Comparison of ENCODE assay signal across 20 mouse cellular contexts in the genomic region with DNA sequence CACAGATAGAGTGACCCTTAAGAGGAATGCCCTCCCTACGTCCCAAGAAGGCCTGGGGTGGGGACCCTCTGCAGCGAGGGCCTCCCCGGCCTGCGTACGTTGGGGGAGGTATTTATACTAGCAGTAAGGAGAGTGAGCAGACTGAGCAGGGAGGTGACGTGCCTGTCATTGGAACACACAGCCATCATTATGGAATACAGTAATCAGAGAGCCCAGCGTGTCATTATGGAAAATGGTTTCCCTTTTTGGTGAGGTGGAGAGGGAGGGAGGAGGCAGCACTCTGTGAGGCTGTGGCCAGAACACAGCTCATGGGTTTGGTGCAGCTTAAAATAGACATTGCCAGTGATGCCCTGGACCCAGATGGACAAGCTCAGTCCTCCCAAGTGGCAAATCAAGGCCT. TPM values are rescaled to one million over a fixed set of nuclear protein-coding genes. Genes with fewer than 3 reads are reported as not detected.
DNase-seq lines count a peak whose midpoint lies in the region; ATAC-seq and TF ChIP-seq lines count a peak whose summit lies in the region.
"Had no signal": no experiment of that assay in that cellular context is flagged by ENCODE, and none has a peak within 500 bp of the region (broad histone marks: within the 10 kb centered on the region; RNA-seq: fewer than 3 reads in every experiment).

No protein-coding gene starts in this region.

- 0 out of 2 replicates have a peak, but pooled peaks cover 6% of the 10 kb centered on the region for H3K27me3 ChIP-seq in embryonic facial prominence, embryonic 14.5 days (replicated peaks; ENCODE audit: control insufficient read depth, insufficient read depth, low read length)
- peaks cover 54% of the 10 kb centered on the region for H3K27me3 ChIP-seq in embryonic facial prominence, embryonic 10.5 days (replicated peaks; ENCODE audit: low read depth, poor library complexity, severe bottlenecking)
- H3K27me3 ChIP-seq in lung, embryonic 14.5 days (ENCODE audit: insufficient read depth, low read length) = peaks cover 12% of the 10 kb centered on the region; the same call in 1 of the 2 replicates
- H3K27me3 ChIP-seq in forebrain, embryonic 13.5 days = peaks cover 19% of the 10 kb centered on the region; the same call in 1 of the 2 replicates
- H3K27me3 ChIP-seq in stomach, embryonic 14.5 days (ENCODE audit: control insufficient read depth, insufficient read depth, low read length) = no peaks in the 10 kb centered on the region

- H3K36me3 ChIP-seq in embryonic facial prominence, embryonic 14.5 days (ENCODE audit: control insufficient read depth, insufficient read depth, low read length) = no peaks in the 10 kb centered on the region
- H3K36me3 ChIP-seq in embryonic facial prominence, embryonic 10.5 days (replicated peaks) = no peaks in the 10 kb centered on the region
- H3K36me3 ChIP-seq in lung, embryonic 14.5 days (ENCODE audit: insufficient read depth) = no peaks in the 10 kb centered on the region
- H3K36me3 ChIP-seq in forebrain, embryonic 13.5 days (ENCODE audit: poor library complexity, severe bottlenecking) = no peaks in the 10 kb centered on the region
- no peaks in the 10 kb centered on the region for H3K36me3 ChIP-seq in stomach, embryonic 14.5 days (ENCODE audit: control insufficient read depth, insufficient read depth, low read length)
- H3K36me3 ChIP-seq: heart, embryonic 15.5 days; liver, embryonic 15.5 days had no signal

- no peak overlapping the region for H3K4me3 ChIP-seq in embryonic facial prominence, embryonic 14.5 days (ENCODE audit: low read depth, low read length)
- no peak overlapping the region for H3K4me3 ChIP-seq in embryonic facial prominence, embryonic 10.5 days
- no peak overlapping the region for H3K4me3 ChIP-seq in lung, embryonic 14.5 days (ENCODE audit: low read depth, low read length)
- H3K4me3 ChIP-seq in forebrain, embryonic 13.5 days = no peak overlapping the region
- no peak overlapping the region for H3K4me3 ChIP-seq in stomach, embryonic 14.5 days (ENCODE audit: low read depth, low read length)
- H3K4me3 ChIP-seq: heart, embryonic 15.5 days; liver, embryonic 15.5 days had no signal

- no peak overlapping the region for H3K9ac ChIP-seq in embryonic facial prominence, embryonic 14.5 days (ENCODE audit: low read depth, low read length)
- H3K9ac ChIP-seq in lung, embryonic 14.5 days = no peak overlapping the region
- no peak overlapping the region for H3K9ac ChIP-seq in forebrain, embryonic 13.5 days
- H3K9ac ChIP-seq in stomach, embryonic 14.5 days (replicated peaks; ENCODE audit: low read depth, low read length) = no peak overlapping the region
- H3K9ac ChIP-seq: heart, embryonic 15.5 days; liver, embryonic 15.5 days had no signal

- no peak overlapping the region for H3K27ac ChIP-seq in embryonic facial prominence, embryonic 14.5 days (replicated peaks; ENCODE audit: low read depth, low read length)
- no peak overlapping the region for H3K27ac ChIP-seq in embryonic facial prominence, embryonic 10.5 days (replicated peaks)
- H3K27ac ChIP-seq in lung, embryonic 14.5 days (ENCODE audit: low read depth) = peak overlapping the region; percentile 52
- H3K27ac ChIP-seq in forebrain, embryonic 13.5 days = no peak overlapping the region
- H3K27ac ChIP-seq in stomach, embryonic 14.5 days (ENCODE audit: low read length) = peak overlapping the region; percentile 80
- H3K27ac ChIP-seq: heart, embryonic 15.5 days; kidney, postnatal 0 days; liver, embryonic 15.5 days had no signal

- peaks cover 9% of the 10 kb centered on the region for H3K4me1 ChIP-seq in embryonic facial prominence, embryonic 14.5 days (ENCODE audit: control insufficient read depth, insufficient read depth, low read length)
- H3K4me1 ChIP-seq in embryonic facial prominence, embryonic 10.5 days = peaks cover 40% of the 10 kb centered on the region
- H3K4me1 ChIP-seq in lung, embryonic 14.5 days (ENCODE audit: insufficient read depth) = peaks cover 26% of the 10 kb centered on the region
- H3K4me1 ChIP-seq in forebrain, embryonic 13.5 days = peaks cover 32% of the 10 kb centered on the region
- peaks cover 42% of the 10 kb centered on the region for H3K4me1 ChIP-seq in stomach, embryonic 14.5 days (ENCODE audit: control insufficient read depth, insufficient read depth, low read length)

- 63% methylated on average over 7 of the region's 7 CpGs for WGBS in embryonic facial prominence, embryonic 14.5 days
- 72% methylated on average over 7 of the region's 7 CpGs for WGBS in embryonic facial prominence, embryonic 10.5 days
- 19% methylated on average over 7 of the region's 7 CpGs for WGBS in lung, embryonic 14.5 days
- WGBS in forebrain, embryonic 13.5 days = 62% methylated on average over 7 of the region's 7 CpGs
- 23% methylated on average over 7 of the region's 7 CpGs for WGBS in stomach, embryonic 14.5 days

- H3K9me3 ChIP-seq in embryonic facial prominence, embryonic 14.5 days (ENCODE audit: control insufficient read depth, low read length) = no peaks in the 10 kb centered on the region
- H3K9me3 ChIP-seq in embryonic facial prominence, embryonic 10.5 days = no peaks in the 10 kb centered on the region
- H3K9me3 ChIP-seq in lung, embryonic 14.5 days (ENCODE audit: low read depth, low read length) = no peaks in the 10 kb centered on the region
- no peaks in the 10 kb centered on the region for H3K9me3 ChIP-seq in forebrain, embryonic 13.5 days (replicated peaks)
- H3K9me3 ChIP-seq in stomach, embryonic 14.5 days (ENCODE audit: control insufficient read depth, low read depth, low read length) = no peaks in the 10 kb centered on the region
- H3K9me3 ChIP-seq: heart, embryonic 15.5 days; liver, embryonic 15.5 days had no signal

- peak; percentile 44; the same call in 1 of the 2 replicates for ATAC-seq in embryonic facial prominence, embryonic 14.5 days (ENCODE audit: low read depth)
- no peak; the same call in 1 of the 2 replicates for ATAC-seq in lung, embryonic 14.5 days (ENCODE audit: insufficient read depth)
- peak; percentile 48 for ATAC-seq in forebrain, embryonic 13.5 days
- no peak for ATAC-seq in stomach, embryonic 14.5 days (ENCODE audit: insufficient number of reproducible peaks, insufficient read depth, low FRiP score, low read depth)
- ATAC-seq: CD4-positive, CD25-positive, alpha-beta regulatory T cell, adult 4 months; inflammation-experienced regulatory T-cells, adult 6 months; midbrain, embryonic 16.5 days had no signal

- TF ChIP-seq CTCF in lung, embryonic 14.5 days (IDR thresholded peaks at IDR 0.05; ENCODE audit: low read depth) = no peak

- no peak overlapping the region for H3K4me2 ChIP-seq in embryonic facial prominence, embryonic 14.5 days (ENCODE audit: low read depth, low read length)
- no peak overlapping the region for H3K4me2 ChIP-seq in lung, embryonic 14.5 days
- H3K4me2 ChIP-seq in forebrain, embryonic 13.5 days = no peak overlapping the region
- H3K4me2 ChIP-seq in stomach, embryonic 14.5 days (replicated peaks; ENCODE audit: low read depth, low read length) = no peak overlapping the region; the same call in 1 of the 2 replicates
- H3K4me2 ChIP-seq: heart, embryonic 15.5 days; liver, embryonic 15.5 days had no signal

- peak; percentile 36 for DNase-seq in embryonic facial prominence, embryonic 14.5 days (ENCODE audit: low spot score)
- DNase-seq in embryonic facial prominence, embryonic 10.5 days (ENCODE audit: low spot score) = no peak
- DNase-seq in lung, embryonic 14.5 days = no peak
- no peak for DNase-seq in lung, postnatal 10 days
- no peak for DNase-seq in kidney, postnatal 4 days
- DNase-seq in adrenal gland, postnatal 14 days = no peak
- DNase-seq: cerebellum, adult 11-12 months; cerebellum, postnatal 36 days; heart, adult 18-20 months; left cerebral cortex, postnatal 4 days; right cerebral cortex, adult 18-20 months; thymus, postnatal 4 days had no signal

RNA-seq across cellular contexts. Expression of a gene that starts 11.1 kb away (rescaled TPM):
- 20.8 and 22.2 TPM in 2 replicates for polyA plus RNA-seq in embryonic facial prominence, embryonic 14.5 days (2014; fragmentation: Nextera tagmentation; extraction: Ambion mirVana)
- polyA plus RNA-seq in embryonic facial prominence, embryonic 10.5 days (2016; fragmentation: Nextera tagmentation; extraction: Ambion mirVana) = 8.7 and 11.3 TPM in 2 replicates
- polyA plus RNA-seq in lung, embryonic 14.5 days (2014; fragmentation: Nextera tagmentation; extraction: Ambion mirVana) = 64.8 and 71.5 TPM in 2 replicates
- polyA plus RNA-seq in forebrain, embryonic 13.5 days (2015; fragmentation: Nextera tagmentation; extraction: Ambion mirVana) = 12.3 and 14.3 TPM in 2 replicates
- polyA plus RNA-seq in stomach, embryonic 14.5 days (2014; fragmentation: Nextera tagmentation; extraction: Ambion mirVana) = 65.0 and 69.8 TPM in 2 replicates
- total RNA-seq in adrenal gland, postnatal 14 days (2021) = 34.8 and 40.9 TPM in 2 replicates
- polyA plus RNA-seq: inflammation-experienced regulatory T-cells, adult 6 months had no signal

Comparison
In these comparisons a context has a peak if more than half of its experiments do, and no peak if none do; other contexts are left out.
1. ATAC-seq: peak in embryonic facial prominence, embryonic 14.5 days (single experiment) and forebrain, embryonic 13.5 days (single experiment); none in lung, embryonic 14.5 days (single experiment) and stomach, embryonic 14.5 days (single experiment).
2. H3K27ac ChIP-seq: peak in lung, embryonic 14.5 days (single experiment) and stomach, embryonic 14.5 days (single experiment); none in embryonic facial prominence, embryonic 14.5 days (single experiment), embryonic facial prominence, embryonic 10.5 days (single experiment) and forebrain, embryonic 13.5 days (single experiment).